27 mouse cellular contexts compared by ENCODE assay signal in genomic region chr1:81747025-81747424, GRCm38 (mm10).
DNase-seq lines count a peak whose midpoint lies in the region; ATAC-seq and TF ChIP-seq lines count a peak whose summit lies in the region.
"Had no signal": no experiment of that assay in that cellular context is flagged by ENCODE, and none has a peak within 500 bp of the region (broad histone marks: within the 10 kb centered on the region; RNA-seq: fewer than 3 reads in every experiment).

No protein-coding gene starts in this region.

- H3K27ac ChIP-seq in forebrain, postnatal 0 days (ENCODE audit: low read depth, low read length), result no peak overlapping the region
- H3K27ac ChIP-seq in forebrain, embryonic 15.5 days (replicated peaks), result no peak overlapping the region
- H3K27ac ChIP-seq in lung, embryonic 16.5 days (ENCODE audit: low read length), result 0 out of 2 replicates have a peak overlapping the region, but pooled peaks have one; percentile 3
- H3K27ac ChIP-seq in limb, embryonic 13.5 days, result peak overlapping the region; percentile 44; the same call in 1 of the 2 replicates
- H3K27ac ChIP-seq in hindbrain, embryonic 10.5 days, result no peak overlapping the region
- H3K27ac ChIP-seq: embryonic facial prominence, embryonic 15.5 days; forebrain, embryonic 13.5 days; hindbrain, embryonic 13.5 days; intestine, embryonic 15.5 days had no signal

- H3K4me2 ChIP-seq in forebrain, postnatal 0 days (ENCODE audit: low read depth), result no peak overlapping the region
- no peak overlapping the region for H3K4me2 ChIP-seq in forebrain, embryonic 15.5 days (replicated peaks)
- no peak overlapping the region for H3K4me2 ChIP-seq in lung, embryonic 16.5 days (ENCODE audit: low read depth, low read length)
- H3K4me2 ChIP-seq in limb, embryonic 13.5 days (replicated peaks), result no peak overlapping the region
- H3K4me2 ChIP-seq: embryonic facial prominence, embryonic 12.5 days; embryonic facial prominence, embryonic 15.5 days; forebrain, embryonic 13.5 days; heart, embryonic 11.5 days; hindbrain, embryonic 13.5 days; intestine, embryonic 15.5 days had no signal

- no peaks in the 10 kb centered on the region for H3K9me3 ChIP-seq in forebrain, postnatal 0 days (ENCODE audit: low read length)
- H3K9me3 ChIP-seq in forebrain, embryonic 15.5 days, result no peaks in the 10 kb centered on the region
- H3K9me3 ChIP-seq in lung, embryonic 16.5 days (ENCODE audit: control insufficient read depth, low read length), result no peaks in the 10 kb centered on the region
- no peaks in the 10 kb centered on the region for H3K9me3 ChIP-seq in limb, embryonic 13.5 days
- H3K9me3 ChIP-seq in hindbrain, embryonic 10.5 days, result no peaks in the 10 kb centered on the region
- H3K9me3 ChIP-seq: embryonic facial prominence, embryonic 12.5 days; embryonic facial prominence, embryonic 15.5 days; forebrain, embryonic 13.5 days; hindbrain, embryonic 13.5 days; intestine, embryonic 15.5 days had no signal

- H3K4me1 ChIP-seq in forebrain, postnatal 0 days (ENCODE audit: insufficient read depth), result no peaks in the 10 kb centered on the region
- H3K4me1 ChIP-seq in forebrain, embryonic 15.5 days, result peaks cover 9% of the 10 kb centered on the region
- peaks cover 12% of the 10 kb centered on the region for H3K4me1 ChIP-seq in lung, embryonic 16.5 days (replicated peaks; ENCODE audit: control insufficient read depth, insufficient read depth, low read length)
- peaks cover 29% of the 10 kb centered on the region for H3K4me1 ChIP-seq in limb, embryonic 13.5 days
- H3K4me1 ChIP-seq in hindbrain, embryonic 10.5 days (replicated peaks), result peaks cover 16% of the 10 kb centered on the region

- peak; percentile 18; the same call in 1 of the 2 replicates for ATAC-seq in forebrain, postnatal 0 days
- no peak for ATAC-seq in forebrain, embryonic 15.5 days (replicated peaks)
- ATAC-seq in lung, embryonic 16.5 days (ENCODE audit: low read depth), result 0 out of 2 replicates have a peak, but pooled peaks have one; percentile 62
- no peak for ATAC-seq in limb, embryonic 13.5 days (ENCODE audit: low FRiP score, low read depth)
- ATAC-seq: forebrain, embryonic 13.5 days; hindbrain, embryonic 16.5 days; intestine, embryonic 15.5 days; Patski had no signal

- no peak overlapping the region for H3K4me3 ChIP-seq in forebrain, postnatal 0 days (ENCODE audit: low read depth, low read length)
- H3K4me3 ChIP-seq in forebrain, embryonic 15.5 days, result no peak overlapping the region
- no peak overlapping the region for H3K4me3 ChIP-seq in lung, embryonic 16.5 days (ENCODE audit: low read length)
- no peak overlapping the region for H3K4me3 ChIP-seq in limb, embryonic 13.5 days
- no peak overlapping the region for H3K4me3 ChIP-seq in hindbrain, embryonic 10.5 days
- H3K4me3 ChIP-seq: embryonic facial prominence, embryonic 12.5 days; embryonic facial prominence, embryonic 15.5 days; erythroblast, embryonic 14.5 days; forebrain, embryonic 13.5 days; gastrocnemius, adult 2 months; hindbrain, embryonic 13.5 days; intestine, embryonic 15.5 days had no signal

- H3K9ac ChIP-seq in forebrain, postnatal 0 days, result no peak overlapping the region
- no peak overlapping the region for H3K9ac ChIP-seq in forebrain, embryonic 15.5 days (replicated peaks)
- no peak overlapping the region for H3K9ac ChIP-seq in lung, embryonic 16.5 days (ENCODE audit: low read length)
- no peak overlapping the region for H3K9ac ChIP-seq in limb, embryonic 13.5 days
- H3K9ac ChIP-seq: embryonic facial prominence, embryonic 12.5 days; embryonic facial prominence, embryonic 15.5 days; forebrain, embryonic 13.5 days; hindbrain, embryonic 13.5 days; intestine, embryonic 15.5 days had no signal

- H3K36me3 ChIP-seq in forebrain, postnatal 0 days (ENCODE audit: insufficient read depth), result no peaks in the 10 kb centered on the region
- no peaks in the 10 kb centered on the region for H3K36me3 ChIP-seq in forebrain, embryonic 15.5 days
- H3K36me3 ChIP-seq in lung, embryonic 16.5 days (ENCODE audit: control insufficient read depth, insufficient read depth, low read length), result no peaks in the 10 kb centered on the region
- H3K36me3 ChIP-seq in limb, embryonic 13.5 days, result no peaks in the 10 kb centered on the region
- no peaks in the 10 kb centered on the region for H3K36me3 ChIP-seq in hindbrain, embryonic 10.5 days
- H3K36me3 ChIP-seq: embryonic facial prominence, embryonic 12.5 days; embryonic facial prominence, embryonic 15.5 days; G1E; hindbrain, embryonic 13.5 days; intestine, embryonic 15.5 days had no signal

- no peak for DNase-seq in forebrain, postnatal 0 days
- DNase-seq in lung, postnatal 14 days, result no peak
- no peak for DNase-seq in hindbrain, embryonic 10.5 days (ENCODE audit: low spot score)
- DNase-seq: adrenal gland, postnatal 10 days; adrenal gland, postnatal 36 days; B cell, adult 2 months; cerebellum, adult 11 months; cerebellum, adult 2 months; cerebellum, adult 9-11 months; cerebellum, postnatal 25 days; gastrocnemius, adult 2 months; gastrocnemius, postnatal 14 days; heart, adult 11 months had no signal

- H3K27me3 ChIP-seq in forebrain, postnatal 0 days (ENCODE audit: insufficient read depth, low read length), result no peaks in the 10 kb centered on the region
- H3K27me3 ChIP-seq in forebrain, embryonic 15.5 days, result no peaks in the 10 kb centered on the region
- H3K27me3 ChIP-seq in lung, embryonic 16.5 days (ENCODE audit: control insufficient read depth, insufficient read depth, low read depth, low read length), result no peaks in the 10 kb centered on the region
- no peaks in the 10 kb centered on the region for H3K27me3 ChIP-seq in limb, embryonic 13.5 days
- H3K27me3 ChIP-seq in hindbrain, embryonic 10.5 days (ENCODE audit: insufficient read depth, poor library complexity, severe bottlenecking), result no peaks in the 10 kb centered on the region
- H3K27me3 ChIP-seq: CH12.LX; embryonic facial prominence, embryonic 12.5 days; embryonic facial prominence, embryonic 15.5 days; forebrain, embryonic 13.5 days; hindbrain, embryonic 13.5 days; intestine, embryonic 15.5 days; Patski had no signal

- no peak for TF ChIP-seq CTCF in forebrain, postnatal 0 days (IDR thresholded peaks at IDR 0.05; ENCODE audit: low read depth)

- WGBS in forebrain, postnatal 0 days, result 62% methylated on average over 3 of the region's 3 CpGs
- WGBS in forebrain, embryonic 15.5 days, result 73% methylated on average over 3 of the region's 3 CpGs
- WGBS in lung, embryonic 16.5 days, result 40% methylated on average over 3 of the region's 3 CpGs
- WGBS in limb, embryonic 13.5 days, result 71% methylated on average over 3 of the region's 3 CpGs
- 88% methylated on average over 3 of the region's 3 CpGs for WGBS in hindbrain, embryonic 10.5 days

Comparison
In these comparisons a context has a peak if more than half of its experiments do, and no peak if none do; other contexts are left out.
1. ATAC-seq: peak in forebrain, postnatal 0 days (single experiment) and lung, embryonic 16.5 days (single experiment); none in forebrain, embryonic 15.5 days (single experiment) and limb, embryonic 13.5 days (single experiment).
2. H3K27ac ChIP-seq: peak in lung, embryonic 16.5 days (single experiment) and limb, embryonic 13.5 days (single experiment); none in forebrain, postnatal 0 days (single experiment), forebrain, embryonic 15.5 days (single experiment) and hindbrain, embryonic 10.5 days (single experiment).